Mouse (Mus musculus) right cerebral cortex, postnatal 10 days (tissue): ENCODE results near the gene Harbi1.
"Not testable (repeated sequence)": the region's sequence is repeated elsewhere in the genome, so short reads cannot be mapped to it uniquely, and the experiment has no call there.

Source experiments
- DNase-seq, 2 experiments: peaks; one replicate each; pipeline ENCODE4 v3.0.0; 2021; ENCODE audit warnings: low spot score in 2 of 2

The Harbi1 gene

DNA sequence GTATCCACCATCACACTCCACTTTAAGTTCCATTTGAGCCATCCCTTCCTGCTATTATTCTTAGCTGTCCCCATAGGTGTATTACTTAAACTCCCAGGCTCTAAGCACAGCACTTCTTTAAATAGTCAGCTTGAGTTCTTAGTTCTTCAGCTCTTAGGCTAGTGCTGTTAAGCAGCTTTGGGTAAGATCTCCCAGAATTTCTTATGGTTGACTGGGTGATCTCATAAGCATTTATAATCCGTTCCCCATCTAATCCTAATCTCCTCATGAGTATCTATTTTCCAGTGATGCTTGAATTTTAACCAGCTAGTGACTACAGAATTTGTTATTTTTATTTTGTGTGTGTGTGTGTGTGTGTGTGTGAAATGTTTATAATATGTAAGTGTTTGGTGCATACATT lies 4.3 kb downstream of the Harbi1 start:
- DNase-seq, result no peak

DNA sequence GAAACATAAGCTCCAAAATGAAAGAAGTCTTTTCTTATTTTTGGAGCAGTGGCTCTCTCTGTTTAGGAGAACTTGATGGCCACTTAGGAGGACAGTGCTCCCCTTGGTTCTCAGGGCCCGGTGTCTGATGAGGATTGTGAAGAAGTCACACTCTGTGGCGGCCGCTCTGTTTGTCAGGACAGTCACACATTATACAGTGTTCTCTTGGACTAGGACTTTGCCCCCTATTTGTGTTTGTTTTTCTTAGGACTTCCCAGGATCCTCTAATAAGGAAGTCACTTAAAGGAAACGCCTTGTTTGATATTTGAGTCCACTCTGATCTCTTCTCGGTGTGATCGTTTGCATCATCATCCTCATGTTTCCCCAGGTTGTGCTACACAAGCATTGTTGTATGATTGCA lies 7.6 kb downstream of the Harbi1 start:
- DNase-seq, result no peak

GRCm38 (mm10) chr2:91723382-91723781 lies 12.7 kb downstream of the Harbi1 start:
- DNase-seq, result no peak

- no peak for DNase-seq
These were observed 13.3 kb downstream of the Harbi1 start for GRCm38 (mm10) chr2:91723951-91724350.

DNA sequence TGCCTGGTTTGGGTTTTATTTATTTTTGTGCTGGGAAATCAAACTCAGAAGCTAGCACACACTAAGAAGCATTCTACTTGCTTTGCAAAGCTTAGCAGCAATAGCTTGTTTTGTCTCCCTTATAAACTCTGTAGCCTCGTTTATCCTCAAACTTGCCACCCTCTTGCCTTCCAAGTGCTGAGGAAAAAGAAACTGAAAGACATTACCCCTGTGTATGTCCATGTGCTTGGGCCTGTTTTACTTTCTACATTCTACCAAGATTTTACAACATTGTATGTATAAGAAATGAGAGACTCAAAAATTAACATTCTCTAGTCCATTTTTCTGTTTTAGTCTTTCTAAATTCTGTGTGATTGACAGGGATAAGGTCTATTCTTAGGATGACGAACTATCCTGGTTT lies 14.1 kb downstream of the Harbi1 start:
- no peak for DNase-seq

- not testable (repeated sequence) for DNase-seq
These were observed 14.8 kb downstream of the Harbi1 start for GRCm38 (mm10) chr2:91725476-91725875.

- no peak for DNase-seq
These were observed 16.4 kb downstream of the Harbi1 start for GRCm38 (mm10) chr2:91727011-91727410.

- no peak for DNase-seq
These were observed 18.9 kb downstream of the Harbi1 start for GRCm38 (mm10) chr2:91729571-91729970.

DNA sequence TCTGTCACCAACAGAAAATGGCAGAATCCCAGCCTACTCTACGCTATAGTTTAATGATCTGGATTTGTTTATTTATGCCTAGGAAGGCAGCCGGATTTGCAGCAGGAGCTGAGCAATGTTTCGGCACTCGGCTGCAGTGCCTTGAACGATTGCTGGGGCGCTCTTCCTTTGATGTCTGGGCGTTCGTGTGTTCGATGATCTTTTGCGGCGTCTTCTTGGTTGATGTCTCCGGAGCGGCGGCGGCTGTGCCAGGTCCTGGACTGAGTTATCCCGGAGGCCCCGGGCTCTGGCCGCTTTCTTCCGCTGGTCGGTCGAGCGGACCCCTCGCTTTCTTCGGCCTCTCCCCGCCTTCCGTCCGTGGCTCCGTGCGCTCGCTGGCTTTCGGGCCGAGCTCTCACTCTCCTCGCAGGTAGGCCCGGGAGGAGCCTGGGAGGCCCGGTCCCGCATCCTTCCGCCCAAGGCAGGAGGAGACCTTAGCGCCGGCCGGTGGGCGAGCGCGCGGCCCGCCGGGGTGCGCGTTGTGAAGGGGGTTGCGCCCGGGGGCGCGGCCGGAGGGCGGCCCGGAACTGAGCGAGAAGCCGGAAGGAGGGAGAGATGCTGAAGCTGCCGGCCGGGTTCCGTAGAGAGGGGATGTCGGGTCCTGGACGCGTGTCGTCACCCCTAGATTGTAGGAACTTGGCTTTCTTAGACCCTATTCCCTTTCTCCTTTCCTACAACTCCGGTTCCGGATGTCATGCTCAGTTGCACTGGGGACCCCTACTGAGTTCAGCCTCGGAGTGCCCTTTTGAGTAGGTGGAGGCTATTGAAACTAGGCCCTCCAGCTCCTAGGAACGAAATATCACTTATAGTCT lies 19.5 kb downstream of the Harbi1 start, which contains the start of gene Ambra1:
Gene Ambra1, plus strand, starts transcription at position 164 of the 851 bp plus-strand sequence.
- peak; percentile 92 to 93 for DNase-seq

GRCm38 (mm10) chr2:91735221-91735620 lies 24.6 kb downstream of the Harbi1 start:
- DNase-seq, result no peak

GRCm38 (mm10) chr2:91739586-91739985 lies 28.9 kb downstream of the Harbi1 start:
- no peak for DNase-seq

DNA sequence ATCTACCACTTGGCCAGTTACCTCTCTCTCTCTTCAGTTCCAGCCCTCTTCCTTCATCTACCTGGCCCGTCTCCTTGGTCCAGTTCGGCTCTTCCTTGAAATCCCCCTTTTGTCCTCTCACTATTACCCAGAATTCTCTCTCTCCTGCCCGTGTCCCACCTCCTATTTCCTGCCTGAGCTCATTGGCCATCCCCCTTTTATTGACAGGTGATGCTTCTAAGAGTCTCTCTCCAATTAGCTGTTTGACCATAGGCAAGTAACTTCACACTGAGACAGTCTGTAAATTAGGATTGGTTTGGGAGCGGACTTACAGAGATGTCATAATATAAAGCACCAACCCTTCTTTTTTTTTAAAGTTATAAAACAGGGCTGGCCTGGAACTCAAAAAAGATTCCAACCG lies 34.0 kb downstream of the Harbi1 start:
- DNase-seq, result no peak

DNA sequence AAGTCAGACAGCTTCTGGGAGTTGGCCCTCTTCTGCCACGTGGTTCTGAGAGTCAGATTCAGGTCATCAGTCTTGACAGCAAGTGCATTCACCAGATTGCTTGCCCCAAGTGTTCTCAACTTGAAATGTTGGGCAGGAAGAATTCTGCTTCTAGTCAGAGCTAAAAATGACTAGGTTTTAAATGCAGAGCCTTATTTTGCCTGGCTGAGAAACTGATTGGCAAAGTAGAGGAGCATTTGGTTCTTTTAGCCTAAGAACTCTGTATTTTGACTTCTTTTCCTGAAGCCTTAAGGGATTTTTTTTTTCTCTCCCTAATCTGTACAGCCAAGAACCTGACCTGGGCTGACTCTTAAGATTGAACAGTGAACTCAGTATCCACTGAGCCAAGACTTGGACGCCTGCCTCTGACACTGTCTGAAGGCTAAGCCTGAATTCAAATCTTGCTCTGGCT lies 39.2 kb downstream of the Harbi1 start:
- DNase-seq, result peak; percentile 54 to 63
